Mouse (Mus musculus) forebrain, embryonic 12.5 days (tissue): ENCODE measurements around the gene Rmi2. TPM values are rescaled to one million over a fixed set of nuclear protein-coding genes. Genes with fewer than 3 reads are reported as not detected.
A peak's percentile ranks its signal among the peaks of the same experiment; 100 is the strongest.

Experiments used
- ATAC-seq: fragments of 200-750 bp; cut with Nextera tagmentation; 2 replicates; pipeline ENCODE4 v1.8.0; 2017; ENCODE audit warnings: moderate TSS enrichment; ENCODE audit not compliant: low FRiP score
- H3K27ac ChIP-seq: fragments of 300-500 bp; sonication (generic); 2 replicates; pipeline ENCODE4 v1.5.1; 2016; ENCODE audit warnings: mild to moderate bottlenecking
- H3K27me3 ChIP-seq: fragments of 300-500 bp; sonication (generic); 2 replicates; pipeline ENCODE4 v1.6.1; 2016; ENCODE audit warnings: mild to moderate bottlenecking
- H3K36me3 ChIP-seq: fragments of 300-500 bp; sonication (generic); replicated peaks from 2 replicates; pipeline ENCODE4 v1.6.1; 2016; ENCODE audit warnings: mild to moderate bottlenecking
- H3K4me1 ChIP-seq: fragments of 300-500 bp; sonication (generic); 2 replicates; pipeline ENCODE4 v1.6.1; 2016
- H3K4me2 ChIP-seq: fragments of 300-500 bp; sonication (generic); 2 replicates; pipeline ENCODE4 v1.6.1; 2016; ENCODE audit warnings: mild to moderate bottlenecking, moderate library complexity
- H3K4me3 ChIP-seq: fragments of 300-500 bp; sonication (generic); replicated peaks from 2 replicates; pipeline ENCODE4 v1.5.1; 2016; ENCODE audit warnings: mild to moderate bottlenecking
- H3K9ac ChIP-seq: fragments of 300-500 bp; sonication (generic); 2 replicates; pipeline ENCODE4 v1.6.1; 2016; ENCODE audit warnings: mild to moderate bottlenecking
- H3K9me3 ChIP-seq: fragments of 300-500 bp; sonication (generic); 2 replicates; pipeline ENCODE4 v1.6.1; 2016
- WGBS: fragments of 180-500 bp; shearing (Covaris S2); methylation state at CpG from one replicate; pipeline ENCODE4 v1.1.7; 2016; 5-methylcytosine and 5-hydroxymethylcytosine counted together
- polyA plus RNA-seq: library from polyadenylated mRNA; unstranded; fragments of >200 nt; fragmentation: Nextera tagmentation; extraction: Ambion mirVana; gene quantifications from 2 replicates; pipeline ENCODE4 v1.2.1, GENCODE M21; 2016

Rmi2 gene
- polyA plus RNA-seq, 1 experiment from 2014 or later: 4.0 TPM

DNA sequence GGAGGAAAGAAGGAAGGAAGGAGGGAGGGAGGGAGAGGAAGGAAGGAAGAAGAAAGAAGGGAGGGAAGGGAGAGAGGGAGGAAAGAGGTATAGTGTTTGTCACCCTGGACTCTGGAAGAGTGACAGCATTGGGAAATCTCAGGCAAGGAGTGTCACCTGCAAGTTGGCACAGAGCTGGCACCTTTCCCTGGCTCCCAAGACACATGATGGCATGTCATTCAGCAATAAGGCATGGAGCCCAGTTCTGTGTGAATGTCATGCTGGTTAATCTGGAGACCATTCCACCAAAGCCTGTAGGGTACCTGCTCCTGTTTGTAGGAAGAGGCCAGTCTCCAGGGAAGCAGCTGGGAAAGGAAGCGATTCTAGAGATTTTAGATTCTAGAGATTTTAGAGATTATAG is 24.5 kb upstream of the Rmi2 start:
- Histone ChIP-seq H3K4me2 (no peak overlapping the region), H3K9me3 (no peaks in the 10 kb centered on the region), H3K27me3 (no peaks in the 10 kb centered on the region), H3K4me3 (no peak overlapping the region), H3K36me3 (no peaks in the 10 kb centered on the region), H3K9ac (no peak overlapping the region), H3K27ac (no peak overlapping the region), H3K4me1 (no peaks in the 10 kb centered on the region)
- no peak for ATAC-seq
- WGBS: 92% methylated on average over 1 of the region's 1 CpGs

DNA sequence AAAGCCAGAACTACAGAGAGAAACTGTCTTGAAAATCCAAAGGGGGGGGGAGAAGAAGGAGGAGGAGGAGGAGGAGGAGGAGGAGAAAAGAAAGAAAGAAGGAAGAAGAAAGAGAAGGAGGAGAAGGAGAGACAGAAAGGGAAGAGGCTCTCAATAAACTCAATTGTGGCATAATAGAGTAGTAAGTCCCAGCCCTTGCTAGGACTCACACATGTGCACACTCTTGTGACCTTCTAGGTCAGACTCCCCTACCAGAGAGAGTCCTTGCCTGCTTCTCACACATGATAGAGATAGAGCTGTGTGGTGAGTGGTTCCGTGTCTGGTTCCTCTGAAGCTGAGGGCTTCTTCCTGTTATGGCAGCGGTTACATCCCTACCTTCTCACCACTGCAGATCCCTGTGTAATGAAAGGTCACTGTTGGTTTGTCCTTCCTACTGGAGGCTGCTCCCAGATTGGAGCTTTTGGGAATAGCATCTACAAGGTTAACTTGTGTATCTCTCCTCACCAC is 21.9 kb upstream of the Rmi2 start, which contains the start of gene Gm11172:
Gene Gm11172, plus strand, starts transcription at position 51 of the 507 bp plus-strand sequence.
- WGBS: 83% methylated on average over 2 of the region's 2 CpGs
- H3K9me3 ChIP-seq: no peaks in the 10 kb centered on the region
- H3K27ac ChIP-seq: no peak within 1 kb of the TSS
- H3K9ac ChIP-seq: no peak within 1 kb of the TSS
- no peaks in the 10 kb centered on the region for H3K27me3 ChIP-seq
- no peak within 1 kb of the TSS for H3K4me2 ChIP-seq
- no peaks in the 10 kb centered on the region for H3K36me3 ChIP-seq
- H3K4me1 ChIP-seq: no peaks in the 10 kb centered on the region
- no peak for ATAC-seq
- no peak within 1 kb of the TSS for H3K4me3 ChIP-seq

GRCm38 (mm10) chr16:10813726-10814125 is 21.1 kb upstream of the Rmi2 start:
- Histone ChIP-seq H3K4me1 (no peaks in the 10 kb centered on the region), H3K9ac (no peak overlapping the region), H3K27ac (no peak overlapping the region), H3K9me3 (no peaks in the 10 kb centered on the region), H3K36me3 (no peaks in the 10 kb centered on the region), H3K4me2 (no peak overlapping the region), H3K4me3 (no peak overlapping the region), H3K27me3 (no peaks in the 10 kb centered on the region)
- ATAC-seq: no peak
- 79% methylated on average over 4 of the region's 4 CpGs for WGBS

- no peak overlapping the region for H3K4me2 ChIP-seq
- no peaks in the 10 kb centered on the region for H3K36me3 ChIP-seq
- no peak overlapping the region for H3K4me3 ChIP-seq
- no peaks in the 10 kb centered on the region for H3K4me1 ChIP-seq
- H3K27me3 ChIP-seq: no peaks in the 10 kb centered on the region
- H3K27ac ChIP-seq: no peak overlapping the region
- no peaks in the 10 kb centered on the region for H3K9me3 ChIP-seq
- H3K9ac ChIP-seq: no peak overlapping the region
- 91% methylated on average over 4 of the region's 4 CpGs for WGBS
- ATAC-seq: no peak
These were observed 20.0 kb upstream of the Rmi2 start for GRCm38 (mm10) chr16:10814864-10815263.

DNA sequence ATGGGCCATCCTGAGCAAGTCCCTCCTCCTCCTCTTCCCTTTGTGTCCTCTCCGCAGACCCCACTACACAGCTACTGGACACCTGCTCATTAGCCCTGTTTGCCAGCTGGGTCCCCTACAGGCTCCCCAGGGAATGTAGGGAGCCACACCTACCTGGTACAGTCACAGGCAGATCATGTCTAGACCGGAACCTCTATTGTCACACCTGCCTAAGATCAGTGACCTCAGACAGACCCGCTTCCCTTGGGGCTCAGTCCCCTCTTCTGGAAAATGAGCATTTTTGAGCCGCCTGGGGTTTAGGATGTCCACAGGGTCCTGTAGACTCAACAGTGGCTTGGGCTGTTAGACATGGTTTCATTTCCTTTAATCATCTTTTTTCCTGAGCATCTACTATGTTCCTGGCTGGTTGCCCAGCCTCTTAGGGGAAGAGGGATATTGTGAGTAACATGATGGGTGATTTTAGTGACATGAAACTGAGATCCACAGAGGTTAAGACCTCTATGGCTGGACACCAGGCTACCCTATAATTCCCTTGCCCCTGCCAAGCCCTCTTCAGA is 16.2 kb upstream of the Rmi2 start:
- Histone ChIP-seq H3K4me3 (no peak overlapping the region), H3K27me3 (no peaks in the 10 kb centered on the region), H3K27ac (no peak overlapping the region), H3K9ac (no peak overlapping the region), H3K4me1 (no peaks in the 10 kb centered on the region), H3K9me3 (no peaks in the 10 kb centered on the region), H3K36me3 (no peaks in the 10 kb centered on the region), H3K4me2 (no peak overlapping the region)
- 85% methylated on average over 4 of the region's 4 CpGs for WGBS
- ATAC-seq: no peak

- Histone ChIP-seq H3K4me3 (no peak overlapping the region), H3K4me1 (no peaks in the 10 kb centered on the region), H3K27me3 (no peaks in the 10 kb centered on the region), H3K36me3 (no peaks in the 10 kb centered on the region), H3K9me3 (no peaks in the 10 kb centered on the region), H3K4me2 (no peak overlapping the region), H3K9ac (no peak overlapping the region), H3K27ac (no peak overlapping the region)
- 66% methylated on average over 3 of the region's 3 CpGs for WGBS
- ATAC-seq: no peak
These were observed 14.9 kb upstream of the Rmi2 start for GRCm38 (mm10) chr16:10819966-10820365.

DNA sequence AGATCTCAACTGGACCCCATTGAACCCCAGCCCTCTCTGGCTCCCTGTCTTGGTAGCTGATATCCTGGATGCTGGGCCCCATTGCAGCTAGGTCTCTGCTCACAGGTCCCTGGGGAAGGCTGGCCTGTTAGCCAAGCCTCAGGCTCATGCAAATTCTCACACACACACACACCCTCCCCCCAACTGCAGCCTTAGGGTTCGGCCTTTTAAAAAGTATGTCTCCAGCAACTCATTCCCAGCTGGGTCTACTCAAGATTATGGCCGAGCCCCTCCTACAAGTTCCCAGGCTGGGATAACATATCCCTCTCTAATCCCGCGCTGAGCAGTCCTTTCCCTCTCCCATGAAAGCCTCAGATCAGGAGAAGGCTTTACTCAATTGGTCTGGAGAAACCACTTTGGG is 13.5 kb upstream of the Rmi2 start:
- Histone ChIP-seq H3K9me3 (no peaks in the 10 kb centered on the region), H3K36me3 (no peaks in the 10 kb centered on the region), H3K27me3 (no peaks in the 10 kb centered on the region), H3K27ac (no peak overlapping the region), H3K4me3 (no peak overlapping the region), H3K4me1 (no peaks in the 10 kb centered on the region), H3K9ac (no peak overlapping the region), H3K4me2 (no peak overlapping the region)
- no peak for ATAC-seq
- WGBS: 76% methylated on average over 4 of the region's 4 CpGs

- ATAC-seq: no peak
- Histone ChIP-seq H3K9ac (no peak overlapping the region), H3K36me3 (no peaks in the 10 kb centered on the region), H3K27me3 (no peaks in the 10 kb centered on the region), H3K4me1 (no peaks in the 10 kb centered on the region), H3K27ac (no peak overlapping the region), H3K4me2 (no peak overlapping the region), H3K4me3 (no peak overlapping the region), H3K9me3 (no peaks in the 10 kb centered on the region)
- 83% methylated on average over 1 of the region's 1 CpGs for whole genome bisulfite sequencing
These were observed 10.3 kb upstream of the Rmi2 start for GRCm38 (mm10) chr16:10824536-10824935.

DNA sequence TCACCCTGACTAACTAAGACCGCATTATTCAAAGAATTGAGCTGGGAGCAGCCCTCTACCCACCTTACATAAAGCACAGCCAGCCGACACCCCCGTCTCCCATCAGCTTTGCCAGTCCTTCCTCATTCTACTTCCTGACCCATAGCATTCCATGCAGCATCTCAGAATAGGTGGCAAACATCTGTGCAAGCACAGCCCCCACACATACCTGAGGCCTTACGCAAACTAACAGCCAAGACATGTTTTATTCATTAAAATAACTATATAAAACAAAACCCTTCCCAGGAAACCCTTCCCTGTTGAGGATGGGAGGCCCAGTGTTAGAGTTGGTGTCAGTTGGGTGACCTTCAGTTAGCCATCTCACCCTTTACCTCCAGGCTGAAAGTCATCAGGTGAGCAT is 9.0 kb upstream of the Rmi2 start:
- H3K9me3 ChIP-seq: no peaks in the 10 kb centered on the region
- no peaks in the 10 kb centered on the region for H3K27me3 ChIP-seq
- WGBS: 86% methylated on average over 4 of the region's 4 CpGs
- H3K4me3 ChIP-seq: no peak overlapping the region
- H3K27ac ChIP-seq: no peak overlapping the region
- no peaks in the 10 kb centered on the region for H3K36me3 ChIP-seq
- no peak overlapping the region for H3K4me2 ChIP-seq
- no peaks in the 10 kb centered on the region for H3K4me1 ChIP-seq
- no peak overlapping the region for H3K9ac ChIP-seq
- no peak for ATAC-seq

DNA sequence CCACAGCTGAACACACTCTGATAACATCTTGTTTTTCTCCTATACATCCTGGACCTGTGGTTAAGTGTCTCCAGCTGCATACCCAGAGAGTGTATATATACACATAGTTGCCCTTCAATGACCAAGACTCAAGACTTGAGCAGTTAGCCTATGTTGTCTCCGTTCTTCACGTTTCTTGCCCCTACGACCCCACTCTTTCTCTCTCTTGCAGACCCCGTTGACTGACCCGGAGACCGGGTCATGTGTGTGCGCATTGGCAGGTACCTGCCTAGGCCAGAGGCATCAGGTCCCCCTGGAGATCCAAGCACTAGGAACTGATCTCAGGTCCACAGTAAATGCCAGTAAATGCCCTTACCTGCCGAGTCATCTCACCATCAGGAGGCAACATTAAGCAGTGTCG is 7.6 kb upstream of the Rmi2 start:
- Histone ChIP-seq H3K27ac (no peak overlapping the region), H3K9me3 (no peaks in the 10 kb centered on the region), H3K9ac (no peak overlapping the region), H3K4me3 (no peak overlapping the region), H3K36me3 (no peaks in the 10 kb centered on the region), H3K27me3 (no peaks in the 10 kb centered on the region), H3K4me1 (no peaks in the 10 kb centered on the region), H3K4me2 (no peak overlapping the region)
- no peak for ATAC-seq
- WGBS: 94% methylated on average over 9 of the region's 9 CpGs

DNA sequence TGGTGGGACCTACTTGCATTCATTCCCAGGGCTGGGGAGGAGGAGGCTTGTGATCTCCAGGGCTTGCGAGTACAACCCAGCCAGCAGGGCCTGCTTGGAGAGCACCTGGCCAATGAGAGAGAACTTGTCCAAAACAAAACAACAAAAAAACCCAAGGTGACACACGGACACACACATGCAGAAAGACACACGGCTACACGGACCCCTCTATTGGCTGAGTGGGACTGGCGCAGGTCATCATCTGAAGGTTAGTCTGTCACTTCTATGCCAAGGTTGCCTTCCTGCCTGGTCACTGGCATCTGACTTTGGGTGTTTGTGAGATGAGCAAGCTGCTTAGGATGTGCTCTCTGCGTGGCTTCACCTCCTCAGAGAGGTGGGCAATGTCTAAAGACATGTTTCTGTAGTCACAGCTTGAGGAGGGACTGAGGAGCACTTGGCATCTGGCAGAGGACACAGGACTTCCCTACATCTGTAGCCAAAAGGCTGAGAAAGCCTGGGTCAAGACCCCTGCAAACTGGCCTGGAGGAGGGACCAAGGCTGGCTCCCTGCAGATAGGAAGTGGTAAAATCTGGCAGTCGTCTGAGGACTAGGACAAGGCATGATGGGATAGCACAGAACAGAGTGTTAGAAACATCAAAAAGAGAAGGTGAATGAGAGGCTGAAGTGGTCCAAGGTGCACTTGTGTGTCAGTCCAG is 6.9 kb upstream of the Rmi2 start:
- Histone ChIP-seq H3K4me3 (no peak overlapping the region), H3K9ac (no peak overlapping the region), H3K9me3 (no peaks in the 10 kb centered on the region), H3K4me1 (no peaks in the 10 kb centered on the region), H3K36me3 (no peaks in the 10 kb centered on the region), H3K4me2 (no peak overlapping the region), H3K27ac (no peak overlapping the region), H3K27me3 (no peaks in the 10 kb centered on the region)
- WGBS: 85% methylated on average over 7 of the region's 7 CpGs
- ATAC-seq: no peak

DNA sequence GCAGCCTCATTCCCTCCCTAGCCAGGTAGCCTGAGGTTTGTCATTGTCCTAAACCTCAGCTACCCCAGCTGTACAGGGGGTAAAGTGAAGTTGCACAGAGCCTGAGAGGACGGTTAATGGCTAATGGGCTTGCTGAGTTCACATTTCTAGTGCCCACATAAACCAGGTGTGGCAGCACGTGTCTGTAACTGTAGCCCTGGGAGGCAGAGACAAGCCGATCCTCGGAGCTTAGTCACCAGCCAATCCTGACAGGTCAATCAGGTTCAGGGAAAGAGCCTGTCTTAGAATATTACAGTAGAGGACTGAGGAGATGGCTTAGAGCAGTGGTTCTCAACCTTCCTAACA is 6.4 kb upstream of the Rmi2 start:
- 88% methylated on average over 4 of the region's 4 CpGs for WGBS
- ATAC-seq: no peak

GRCm38 (mm10) chr16:10834542-10834910 is 333 bp upstream of the Rmi2 start:
- Histone ChIP-seq H3K9ac (peak overlapping the region; percentile 85; the same call in 1 of the 2 replicates), H3K4me2 (peak overlapping the region; percentile 95), H3K9me3 (no peaks in the 10 kb centered on the region), H3K4me1 (peaks cover 33% of the 10 kb centered on the region), H3K4me3 (peak overlapping the region; percentile 90), H3K27ac (no peak overlapping the region), H3K27me3 (peaks cover 7% of the 10 kb centered on the region), H3K36me3 (no peaks in the 10 kb centered on the region)
- WGBS: 10% methylated on average over 12 of the region's 12 CpGs
- ATAC-seq: no peak

More for the DNA sequence above, 6.4 kb upstream of the Rmi2 start:
- no peaks in the 10 kb centered on the region for H3K9me3 ChIP-seq
- H3K4me1 ChIP-seq: no peaks in the 10 kb centered on the region
- no peak overlapping the region for H3K9ac ChIP-seq
- no peaks in the 10 kb centered on the region for H3K36me3 ChIP-seq
- no peaks in the 10 kb centered on the region for H3K27me3 ChIP-seq
- no peak overlapping the region for H3K4me3 ChIP-seq
- no peak overlapping the region for H3K4me2 ChIP-seq
- H3K27ac ChIP-seq: no peak overlapping the region
